Mouse (Mus musculus) heart, adult 9 months (tissue): ENCODE measurements at regions not wholly inside any gene's neighbourhood (a gene's known extent, or its start where the extent isn't known, plus 50 kb on each side); places are given as distances from the start of the nearest gene placed in this dataset.

Experiments used
- DNase-seq, 2 experiments: peaks; one replicate each; pipeline ENCODE4 v3.0.0; 2022; ENCODE audit warnings: low spot score in 2 of 2

- DNase-seq, result no peak
Measured at GRCm38 (mm10) chr11:8227772-8228425, 436.4 kb downstream of the Tns3 start.

- DNase-seq, result no peak
Measured at GRCm38 (mm10) chr11:8224366-8224765, 440.0 kb downstream of the Tns3 start.

- DNase-seq, result no peak
Measured at GRCm38 (mm10) chr11:8220618-8221017, 443.7 kb downstream of the Tns3 start.

- no peak for DNase-seq
Measured at GRCm38 (mm10) chr11:8219911-8220310, 444.4 kb downstream of the Tns3 start.

GRCm38 (mm10) chr11:8215634-8216033 is 448.7 kb downstream of the Tns3 start:
- DNase-seq, result peak; percentile 74 to 84

GRCm38 (mm10) chr11:8214305-8214903 is 449.9 kb downstream of the Tns3 start:
- peak; percentile 18 to 22 for DNase-seq

GRCm38 (mm10) chr11:8213130-8213529 is 451.2 kb downstream of the Tns3 start:
- DNase-seq, result no peak

- DNase-seq, result no peak
Measured at GRCm38 (mm10) chr11:8212714-8213113, 451.6 kb downstream of the Tns3 start.

GRCm38 (mm10) chr11:8209041-8209440 is 455.3 kb downstream of the Tns3 start:
- DNase-seq, result peak; percentile 80 to 83

- peak; percentile 23 to 37 for DNase-seq
Measured at GRCm38 (mm10) chr11:8199293-8199692, 465.0 kb downstream of the Tns3 start.
